Mouse (Mus musculus) testis, adult 2 months (tissue): Measurements from ENCODE around the gene AU018091.

Experiments
- CTCF ChIP-seq: fragments of 200-500 bp; IDR thresholded peaks from 2 replicates; pipeline ENCODE4 v1.5.1; 2012; ENCODE audit warnings: low read depth, mild to moderate bottlenecking, inconsistent platforms, low read length, moderate library complexity; ENCODE audit not compliant: control insufficient read depth, insufficient read depth, insufficient replicate concordance
- POLR2A ChIP-seq: fragments of 200-500 bp; IDR thresholded peaks from 2 replicates; pipeline ENCODE4 v1.6.1; 2012; ENCODE audit warnings: low read depth, mild to moderate bottlenecking, inconsistent platforms, low read length, moderate library complexity; ENCODE audit not compliant: control insufficient read depth

- TF ChIP-seq CTCF (no peak), POLR2A (no peak)
These were observed 48.6 kb upstream of the AU018091 start for GRCm38 (mm10) chr7:3217546-3218056.
